Mouse (Mus musculus) embryonic fibroblast, embryonic 13.5 days (primary cell): Measurements from ENCODE around the gene Gfm2.

Experiments
- CTCF ChIP-seq: IDR thresholded peaks from 2 replicates; pipeline ENCODE4 v1.5.1; 2011; ENCODE audit warnings: mild to moderate bottlenecking, control low read depth, low read length, moderate library complexity, borderline replicate concordance; ENCODE audit not compliant: insufficient read depth
- POLR2A ChIP-seq: IDR thresholded peaks from 2 replicates; pipeline ENCODE4 v1.6.1; 2011; ENCODE audit warnings: low read depth, mild to moderate bottlenecking, control low read depth, low read length, moderate library complexity

DNA sequence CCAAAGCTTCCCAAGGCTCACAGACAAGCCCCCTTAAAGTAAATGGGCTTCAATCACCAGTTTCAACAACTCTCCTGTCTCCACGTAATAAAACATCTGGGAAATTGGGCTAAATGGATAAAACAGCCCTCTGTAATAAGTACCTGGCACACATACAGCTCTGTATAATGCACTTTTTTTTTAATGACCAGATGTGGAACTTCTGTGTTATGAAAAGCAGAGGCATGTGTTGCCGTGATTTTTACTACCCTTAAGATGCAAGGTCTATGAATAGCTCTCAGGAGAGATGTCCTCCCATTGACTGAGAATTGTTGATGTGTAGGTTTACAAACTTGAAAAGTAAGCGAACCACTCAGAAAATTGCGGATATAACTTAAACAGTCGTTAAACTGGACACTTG lies 78.5 kb downstream of the Gfm2 start:
- TF ChIP-seq CTCF: no peak
- no peak for TF ChIP-seq POLR2A
